ENCODE assay signal across 11 mouse cellular contexts in genomic region chr3:38299236-38299897, GRCm38 (mm10).
DNase-seq lines count a peak whose midpoint lies in the region; ATAC-seq and TF ChIP-seq lines count a peak whose summit lies in the region.
"Had no signal": no experiment of that assay in that cellular context is flagged by ENCODE, and none has a peak within 500 bp of the region (broad histone marks: within the 10 kb centered on the region; RNA-seq: fewer than 3 reads in every experiment).

No protein-coding gene starts in this region.

- H3K4me3 ChIP-seq in gastrocnemius, adult 2 months = no peak overlapping the region
- no peak overlapping the region for H3K4me3 ChIP-seq in forebrain, embryonic 16.5 days (replicated peaks; ENCODE audit: low read length)
- H3K4me3 ChIP-seq in neural tube, embryonic 15.5 days (replicated peaks) = no peak overlapping the region
- H3K4me3 ChIP-seq: embryonic facial prominence, embryonic 12.5 days had no signal

- H3K27ac ChIP-seq in gastrocnemius, adult 2 months = no peak overlapping the region
- H3K27ac ChIP-seq in forebrain, embryonic 16.5 days (ENCODE audit: low read length) = peak overlapping the region; percentile 29; the same call in 1 of the 2 replicates
- H3K27ac ChIP-seq in neural tube, embryonic 15.5 days (replicated peaks) = peak overlapping the region; percentile 15; the same call in 1 of the 2 replicates
- H3K27ac ChIP-seq: embryonic facial prominence, embryonic 12.5 days had no signal

- no peak overlapping the region for H3K4me2 ChIP-seq in forebrain, embryonic 16.5 days (ENCODE audit: low read length)
- no peak overlapping the region for H3K4me2 ChIP-seq in neural tube, embryonic 15.5 days
- H3K4me2 ChIP-seq: embryonic facial prominence, embryonic 12.5 days; lung, embryonic 14.5 days had no signal

- peaks cover 17% of the 10 kb centered on the region for H3K4me1 ChIP-seq in forebrain, embryonic 16.5 days (replicated peaks; ENCODE audit: control insufficient read depth, insufficient read depth, low read length)
- H3K4me1 ChIP-seq in neural tube, embryonic 15.5 days = peaks cover 9% of the 10 kb centered on the region; the same call in 1 of the 2 replicates
- H3K4me1 ChIP-seq: embryonic facial prominence, embryonic 12.5 days had no signal

- DNase-seq in gastrocnemius, postnatal 25 days = peak; percentile 12
- no peak for DNase-seq in gastrocnemius, adult 2 months
- DNase-seq in adrenal gland, postnatal 36 days = peak; percentile 15 to 32
- peak; percentile 33 to 44 for DNase-seq in layer of hippocampus, postnatal 36 days
- DNase-seq in spleen, adult 18-20 months = no peak
- no peak for DNase-seq in left cerebral cortex, postnatal 36 days (ENCODE audit: low spot score in 2 of 2)
- DNase-seq: lung, embryonic 14.5 days had no signal

- ATAC-seq in forebrain, embryonic 16.5 days = peak; percentile 98
- peak; percentile 83 for ATAC-seq in neural tube, embryonic 15.5 days (ENCODE audit: low FRiP score)

- H3K9ac ChIP-seq in forebrain, embryonic 16.5 days (replicated peaks; ENCODE audit: low read depth, low read length) = no peak overlapping the region
- H3K9ac ChIP-seq in neural tube, embryonic 15.5 days (replicated peaks) = no peak overlapping the region
- H3K9ac ChIP-seq: embryonic facial prominence, embryonic 12.5 days; lung, embryonic 14.5 days had no signal

- H3K36me3 ChIP-seq in forebrain, embryonic 16.5 days (ENCODE audit: control insufficient read depth, insufficient read depth) = no peaks in the 10 kb centered on the region
- H3K36me3 ChIP-seq in neural tube, embryonic 15.5 days = no peaks in the 10 kb centered on the region
- H3K36me3 ChIP-seq: embryonic facial prominence, embryonic 12.5 days had no signal

- intact Hi-C loops in gastrocnemius, adult 2 months (cut with DNase I) = no loop called here
- intact Hi-C loops in left cerebral cortex, postnatal 36 days (cut with DNase I) = no loop called here

- no peaks in the 10 kb centered on the region for H3K9me3 ChIP-seq in forebrain, embryonic 16.5 days (ENCODE audit: control insufficient read depth, low read length)
- H3K9me3 ChIP-seq in neural tube, embryonic 15.5 days (replicated peaks) = no peaks in the 10 kb centered on the region
- H3K9me3 ChIP-seq: embryonic facial prominence, embryonic 12.5 days had no signal

- no peaks in the 10 kb centered on the region for H3K27me3 ChIP-seq in forebrain, embryonic 16.5 days (replicated peaks; ENCODE audit: control insufficient read depth, insufficient read depth, low read length)
- H3K27me3 ChIP-seq in neural tube, embryonic 15.5 days (replicated peaks) = no peaks in the 10 kb centered on the region
- H3K27me3 ChIP-seq: CH12.LX; embryonic facial prominence, embryonic 12.5 days had no signal

- WGBS in forebrain, embryonic 16.5 days = 8% methylated on average over 2 of the region's 2 CpGs
- WGBS in neural tube, embryonic 15.5 days = 29% methylated on average over 2 of the region's 2 CpGs

- TF ChIP-seq CTCF in gastrocnemius, adult 2 months (IDR thresholded peaks at IDR 0.05) = no peak

Comparison
In these comparisons a context has a peak if more than half of its experiments do, and no peak if none do; other contexts are left out.
1. DNase-seq: peak in gastrocnemius, postnatal 25 days (single experiment), adrenal gland, postnatal 36 days (2 of 2) and layer of hippocampus, postnatal 36 days (2 of 2); none in gastrocnemius, adult 2 months (single experiment), spleen, adult 18-20 months (0 of 2) and left cerebral cortex, postnatal 36 days (0 of 2).